Mouse (Mus musculus): ENCODE measurements around the gene Slc25a40.

The Slc25a40 gene

GRCm38 (mm10) chr5:8489471-8490110 is 66.9 kb downstream of the Slc25a40 start:
- peak; percentile 5 for DNase-seq (ENCODE audit: low spot score)

GRCm38 (mm10) chr5:8491778-8492177 is 69.1 kb downstream of the Slc25a40 start:
- DNase-seq (ENCODE audit: low spot score), result no peak
